Mouse (Mus musculus) mouse trophoblast stem cell (cell line): ENCODE data around the gene Csnk2b.

Experiments
- in situ Hi-C, 2 experiments: fragments of 300-500 bp; cut with MseI, MboI; formaldehyde crosslinking; loops; 2 replicates in 1 of 2; 3 replicates in 1 of 2; pipeline ENCODE4 v1.15.1; 2025

The Csnk2b gene

GRCm38 (mm10) chr17:35153077-35153476, 31.2 kb upstream of the Csnk2b start:
- in situ Hi-C loops: no loop called here

GRCm38 (mm10) chr17:35152121-35152520, 30.3 kb upstream of the Csnk2b start:
- in situ Hi-C loops: no loop called here

- in situ Hi-C loops: no loop called here
These were observed 26.2 kb upstream of the Csnk2b start for GRCm38 (mm10) chr17:35147922-35148639.

GRCm38 (mm10) chr17:35147348-35147747, 25.5 kb upstream of the Csnk2b start:
- in situ Hi-C loops: no loop called here

- in situ Hi-C loops: no loop called here
These were observed 24.3 kb upstream of the Csnk2b start for GRCm38 (mm10) chr17:35146139-35146538.

GRCm38 (mm10) chr17:35141971-35142370, 20.1 kb upstream of the Csnk2b start:
- in situ Hi-C loops: no loop called here

- in situ Hi-C loops: no loop called here
These were observed 18.7 kb upstream of the Csnk2b start for GRCm38 (mm10) chr17:35140490-35140996.

GRCm38 (mm10) chr17:35139269-35139668, 17.4 kb upstream of the Csnk2b start:
- in situ Hi-C loops: no loop called here

GRCm38 (mm10) chr17:35135591-35136320, 13.9 kb upstream of the Csnk2b start:
- in situ Hi-C loops: no loop called here

GRCm38 (mm10) chr17:35134801-35135590, 13.1 kb upstream of the Csnk2b start, which contains the start of gene Bag6:
Bag6 (plus strand) TSS chr17:35135178.
- in situ Hi-C loops: no loop called here

GRCm38 (mm10) chr17:35133517-35133916, 11.7 kb upstream of the Csnk2b start:
- in situ Hi-C loops: no loop called here

- in situ Hi-C loops: no loop called here
These were observed 10.3 kb upstream of the Csnk2b start for GRCm38 (mm10) chr17:35132174-35132560.

- in situ Hi-C loops: no loop called here
These were observed 9.8 kb upstream of the Csnk2b start, which contains the start of gene Apom for GRCm38 (mm10) chr17:35131500-35132173. Apom (minus strand) TSS chr17:35132050.

GRCm38 (mm10) chr17:35131038-35131437, 9.2 kb upstream of the Csnk2b start:
- in situ Hi-C loops: no loop called here

GRCm38 (mm10) chr17:35128996-35129395, 7.1 kb upstream of the Csnk2b start:
- in situ Hi-C loops: no loop called here

GRCm38 (mm10) chr17:35127017-35127416, 5.2 kb upstream of the Csnk2b start:
- in situ Hi-C loops: no loop called here

- in situ Hi-C loops: no loop called here
These were observed 4.4 kb upstream of the Csnk2b start, which contains the start of gene D17H6S53E for GRCm38 (mm10) chr17:35126206-35126611. D17H6S53E (plus strand) TSS chr17:35126373.

GRCm38 (mm10) chr17:35125578-35125977, 3.7 kb upstream of the Csnk2b start:
- in situ Hi-C loops: no loop called here

GRCm38 (mm10) chr17:35125081-35125480, 3.2 kb upstream of the Csnk2b start:
- in situ Hi-C loops: no loop called here

- in situ Hi-C loops: loop anchor here in 1 of 2 experiments (25.0 kb wide), 1 partner anchor 112 kb away; the partner anchor contains the start of genes Vars and Vwa7
These were observed 2.5 kb upstream of the Csnk2b start for GRCm38 (mm10) chr17:35124261-35124896.

- in situ Hi-C loops: loop anchor here in 1 of 2 experiments (25.0 kb wide), 1 partner anchor 111 kb away; the partner anchor contains the start of genes Vars and Vwa7
These were observed 1.4 kb upstream of the Csnk2b start for GRCm38 (mm10) chr17:35123287-35123686.
